Mouse (Mus musculus) neural tube, embryonic 15.5 days (tissue): ENCODE results near the gene Ripor1. TPM values are rescaled to one million over a fixed set of nuclear protein-coding genes. Genes with fewer than 3 reads are reported as not detected.
"Not testable (repeated sequence)": the region's sequence is repeated elsewhere in the genome, so short reads cannot be mapped to it uniquely, and the experiment has no call there.

ENCODE experiments used
- ATAC-seq: fragments of 200-750 bp; cut with Nextera tagmentation; 2 replicates; pipeline ENCODE4 v1.8.0; 2017; ENCODE audit warnings: mild to moderate bottlenecking, moderate TSS enrichment, moderate library complexity; ENCODE audit not compliant: low FRiP score
- H3K27ac ChIP-seq: fragments of 300-500 bp; sonication (generic); replicated peaks from 2 replicates; pipeline ENCODE4 v1.5.1; 2015; ENCODE audit warnings: mild to moderate bottlenecking, inconsistent platforms
- H3K27me3 ChIP-seq: fragments of 300-500 bp; sonication (generic); replicated peaks from 2 replicates; pipeline ENCODE4 v1.6.1; 2015; ENCODE audit warnings: inconsistent platforms
- H3K36me3 ChIP-seq: fragments of 300-500 bp; sonication (generic); 2 replicates; pipeline ENCODE4 v1.6.1; 2015; ENCODE audit warnings: inconsistent platforms
- H3K4me1 ChIP-seq: fragments of 300-500 bp; sonication (generic); 2 replicates; pipeline ENCODE4 v1.6.1; 2015; ENCODE audit warnings: inconsistent platforms
- H3K4me2 ChIP-seq: fragments of 300-500 bp; sonication (generic); 2 replicates; pipeline ENCODE4 v1.6.1; 2015; ENCODE audit warnings: inconsistent platforms, mild to moderate bottlenecking, moderate library complexity
- H3K4me3 ChIP-seq: fragments of 300-500 bp; sonication (generic); replicated peaks from 2 replicates; pipeline ENCODE4 v1.5.1; 2015; ENCODE audit warnings: mild to moderate bottlenecking, inconsistent platforms
- H3K9ac ChIP-seq: fragments of 300-500 bp; sonication (generic); replicated peaks from 2 replicates; pipeline ENCODE4 v1.6.1; 2015; ENCODE audit warnings: mild to moderate bottlenecking, inconsistent platforms
- H3K9me3 ChIP-seq: fragments of 300-500 bp; sonication (generic); replicated peaks from 2 replicates; pipeline ENCODE4 v1.6.1; 2016; ENCODE audit warnings: inconsistent platforms
- WGBS: fragments of 180-500 bp; shearing (Covaris S2); methylation state at CpG from one replicate; pipeline ENCODE4 v1.1.7; 2015; ENCODE audit warnings: mixed read lengths; 5-methylcytosine and 5-hydroxymethylcytosine counted together
- polyA plus RNA-seq: library from polyadenylated mRNA; unstranded; fragments of >200 nt; fragmentation: Nextera tagmentation; extraction: Ambion mirVana; gene quantifications from 2 replicates; pipeline ENCODE4 v1.2.1, GENCODE M21; 2015

Ripor1 gene
- polyA plus RNA-seq, 1 experiment from 2014 or later, result 34.0 TPM

DNA sequence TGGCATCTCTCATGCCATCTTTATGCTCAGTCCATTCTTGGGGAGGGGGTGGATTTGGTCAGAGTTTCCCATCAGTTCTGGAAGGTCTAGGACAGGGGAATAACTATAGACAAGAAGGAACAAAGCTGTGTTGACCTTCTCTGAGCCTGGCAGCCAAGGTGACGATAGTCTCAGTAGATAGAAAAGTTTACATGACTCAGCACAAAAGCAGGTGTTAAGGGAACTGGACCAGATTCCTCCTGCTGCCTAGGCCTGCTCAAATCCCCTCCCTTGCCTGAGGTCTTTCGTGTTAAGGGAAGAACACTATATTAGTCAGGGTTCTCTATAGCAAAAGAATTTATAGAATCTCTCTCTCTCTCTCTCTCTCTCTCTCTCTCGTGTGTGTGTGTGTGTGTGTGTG, 25.3 kb upstream of the Ripor1 start:
- Histone ChIP-seq H3K4me1 (no peaks in the 10 kb centered on the region), H3K36me3 (no peaks in the 10 kb centered on the region), H3K9me3 (no peaks in the 10 kb centered on the region), H3K9ac (no peak overlapping the region), H3K27ac (no peak overlapping the region), H3K27me3 (no peaks in the 10 kb centered on the region), H3K4me3 (no peak overlapping the region), H3K4me2 (no peak overlapping the region)
- ATAC-seq, result no peak
- WGBS, result 64% methylated on average over 3 of the region's 3 CpGs

DNA sequence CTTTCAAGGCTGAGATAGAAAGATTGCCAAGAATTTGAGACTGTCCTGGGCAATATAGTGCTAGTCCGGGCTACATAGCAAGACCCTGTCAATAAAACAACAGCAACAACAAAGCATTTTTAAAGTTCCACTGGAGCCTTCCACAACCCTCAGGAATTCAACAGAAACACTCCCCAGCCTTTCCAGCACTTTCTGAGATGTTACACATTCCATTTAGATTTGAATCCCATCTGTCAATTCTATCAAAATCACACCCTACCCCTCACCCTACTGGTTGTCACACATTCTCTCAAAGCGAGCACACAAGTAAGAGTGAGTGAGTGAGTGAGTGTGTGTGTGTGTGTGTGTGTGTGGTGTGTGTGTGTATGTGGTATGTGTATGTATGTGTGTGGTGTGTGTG, 12.6 kb upstream of the Ripor1 start:
- no peaks in the 10 kb centered on the region for H3K9me3 ChIP-seq

DNA sequence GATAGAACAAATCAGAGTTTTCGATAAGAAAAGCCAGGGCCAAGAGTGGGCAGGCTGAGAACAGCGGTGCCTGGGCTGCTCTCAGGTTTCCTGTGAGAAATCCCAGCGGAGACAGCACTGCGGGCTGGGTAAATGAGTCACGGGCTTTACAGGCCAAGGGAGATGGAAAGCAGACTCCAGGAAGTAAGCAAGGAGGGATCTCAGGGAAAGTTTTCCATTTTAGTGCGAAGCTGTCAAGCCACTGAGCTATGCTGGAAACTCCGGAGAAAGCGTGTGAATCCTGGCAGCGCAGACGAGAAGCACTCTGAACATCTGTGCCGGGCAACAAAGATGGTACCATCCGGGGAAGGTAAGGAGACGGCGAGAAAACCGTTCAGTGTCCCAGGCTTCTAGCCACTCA, 11.2 kb upstream of the Ripor1 start:
- Histone ChIP-seq H3K4me2 (peak overlapping the region; percentile 31), H3K27ac (no peak overlapping the region), H3K4me3 (no peak overlapping the region), H3K4me1 (peaks cover 10% of the 10 kb centered on the region; the same call in 1 of the 2 replicates), H3K27me3 (no peaks in the 10 kb centered on the region), H3K9ac (no peak overlapping the region), H3K36me3 (no peaks in the 10 kb centered on the region), H3K9me3 (no peaks in the 10 kb centered on the region)
- no peak for ATAC-seq
- WGBS, result 24% methylated on average over 15 of the region's 15 CpGs

More for the DNA sequence above, 12.6 kb upstream of the Ripor1 start:
- Histone ChIP-seq H3K36me3 (no peaks in the 10 kb centered on the region), H3K4me3 (no peak overlapping the region), H3K4me1 (peaks cover 10% of the 10 kb centered on the region; the same call in 1 of the 2 replicates), H3K9ac (no peak overlapping the region), H3K27ac (no peak overlapping the region), H3K4me2 (no peak overlapping the region), H3K27me3 (no peaks in the 10 kb centered on the region)
- no peak for ATAC-seq
- 88% methylated on average over 2 of the region's 2 CpGs for WGBS

DNA sequence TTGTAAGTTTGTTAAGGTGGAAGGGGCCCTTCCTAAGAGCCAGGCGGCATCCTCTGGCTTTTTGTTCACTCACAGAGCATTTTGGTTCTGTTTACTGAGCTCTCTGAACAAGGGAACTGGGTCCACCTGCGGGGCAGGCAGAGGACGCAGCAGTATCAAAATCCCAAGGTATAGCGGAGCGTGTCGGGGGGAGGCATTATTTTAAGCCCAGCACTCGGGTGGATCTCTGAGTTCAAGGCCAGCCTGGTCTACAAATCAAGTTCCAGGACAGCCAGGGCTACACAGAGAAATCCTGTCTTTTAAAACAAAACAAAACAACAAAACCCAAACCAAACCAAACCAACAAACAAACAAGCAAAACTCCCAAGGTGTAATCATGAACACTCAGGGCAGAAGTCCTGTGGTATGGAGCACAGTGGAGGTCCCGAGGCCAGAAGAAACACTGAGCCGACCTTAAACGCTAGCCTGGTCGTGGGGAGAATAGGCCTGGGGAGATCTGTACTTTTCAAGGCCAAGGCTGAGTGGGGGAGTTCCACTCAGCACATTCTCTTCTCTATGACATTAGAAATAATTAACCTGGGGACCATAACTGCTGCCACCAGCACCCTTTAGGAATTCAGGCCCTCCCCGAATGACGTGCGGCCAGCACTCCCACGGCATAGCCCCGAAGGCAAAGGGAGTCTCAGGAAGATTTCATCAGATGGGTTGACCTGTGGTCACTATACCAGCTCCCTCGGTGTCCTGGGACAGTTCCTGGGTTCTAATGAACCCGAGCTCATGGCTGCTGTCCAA, 10.4 kb upstream of the Ripor1 start:
- H3K4me2 ChIP-seq, result no peak overlapping the region
- ATAC-seq, result no peak
- H3K9me3 ChIP-seq, result no peaks in the 10 kb centered on the region
- no peaks in the 10 kb centered on the region for H3K36me3 ChIP-seq
- H3K27me3 ChIP-seq, result no peaks in the 10 kb centered on the region
- H3K4me3 ChIP-seq, result no peak overlapping the region
- no peak overlapping the region for H3K27ac ChIP-seq
- WGBS, result 81% methylated on average over 18 of the region's 18 CpGs
- peaks cover 10% of the 10 kb centered on the region; the same call in 1 of the 2 replicates for H3K4me1 ChIP-seq
- no peak overlapping the region for H3K9ac ChIP-seq

DNA sequence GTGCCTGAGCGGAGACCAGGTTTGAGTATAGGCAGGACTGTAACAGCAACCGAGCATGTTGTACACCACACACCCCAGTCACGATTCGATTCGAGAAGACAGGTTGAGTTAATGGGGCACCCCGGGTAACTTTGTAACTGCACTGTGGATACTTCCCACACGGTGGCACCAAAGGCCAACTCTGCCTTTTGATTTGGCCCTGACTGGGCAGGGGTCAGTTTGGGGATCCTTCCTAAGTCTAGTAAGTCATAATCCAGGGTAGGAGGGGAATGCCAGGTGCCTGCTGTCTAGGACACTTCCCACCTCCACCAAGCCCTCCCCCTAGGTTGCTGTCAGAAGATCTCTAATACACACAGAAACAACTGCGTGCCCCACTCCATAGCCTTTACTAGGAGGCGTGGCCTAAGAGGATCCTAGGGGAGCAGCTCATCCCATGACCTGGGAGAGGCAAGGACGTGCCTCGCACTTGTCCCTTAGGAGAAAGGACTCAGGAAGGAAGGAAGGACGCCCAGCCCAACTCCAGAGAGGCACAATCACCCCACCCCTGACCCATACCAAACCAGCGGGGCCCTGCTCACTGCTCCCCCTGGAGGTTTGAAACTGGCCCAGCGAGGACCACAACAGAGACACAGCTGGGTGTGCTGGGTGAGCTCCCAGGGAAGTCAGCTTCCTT, 8.6 kb upstream of the Ripor1 start:
- no peak overlapping the region for H3K9ac ChIP-seq
- H3K4me2 ChIP-seq, result peak overlapping the region; percentile 41
- WGBS, result 9% methylated on average over 14 of the region's 14 CpGs
- no peaks in the 10 kb centered on the region for H3K9me3 ChIP-seq
- no peak overlapping the region for H3K4me3 ChIP-seq
- no peak overlapping the region for H3K27ac ChIP-seq
- peaks cover 10% of the 10 kb centered on the region; the same call in 1 of the 2 replicates for H3K4me1 ChIP-seq
- no peak; the same call in 1 of the 2 replicates for ATAC-seq
- no peaks in the 10 kb centered on the region for H3K36me3 ChIP-seq
- H3K27me3 ChIP-seq, result no peaks in the 10 kb centered on the region

DNA sequence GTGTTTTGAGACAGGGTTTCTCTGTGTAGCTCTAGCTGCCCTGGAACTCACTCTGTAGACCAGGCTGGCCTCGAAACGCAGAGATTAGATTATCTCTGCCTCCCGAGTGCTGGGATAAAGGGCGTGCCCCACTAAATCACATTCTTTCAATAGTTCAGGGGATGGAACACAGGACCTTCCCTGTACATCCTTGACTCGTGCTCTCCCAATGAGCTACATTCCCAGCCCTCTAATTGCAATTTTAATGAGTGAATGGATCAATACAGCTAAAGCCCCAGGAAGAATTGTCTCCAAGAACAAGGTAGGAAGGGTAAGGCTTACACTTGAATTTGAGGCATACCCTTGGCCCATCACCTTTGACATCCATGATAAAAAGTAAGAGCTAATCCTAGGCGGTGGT, 6.3 kb upstream of the Ripor1 start:
- Histone ChIP-seq H3K4me3 (no peak overlapping the region), H3K27me3 (no peaks in the 10 kb centered on the region), H3K27ac (no peak overlapping the region), H3K9me3 (no peaks in the 10 kb centered on the region), H3K4me1 (peaks cover 8% of the 10 kb centered on the region; the same call in 1 of the 2 replicates), H3K36me3 (no peaks in the 10 kb centered on the region), H3K9ac (no peak overlapping the region), H3K4me2 (no peak overlapping the region)
- ATAC-seq, result no peak
- 83% methylated on average over 6 of the region's 6 CpGs for WGBS

DNA sequence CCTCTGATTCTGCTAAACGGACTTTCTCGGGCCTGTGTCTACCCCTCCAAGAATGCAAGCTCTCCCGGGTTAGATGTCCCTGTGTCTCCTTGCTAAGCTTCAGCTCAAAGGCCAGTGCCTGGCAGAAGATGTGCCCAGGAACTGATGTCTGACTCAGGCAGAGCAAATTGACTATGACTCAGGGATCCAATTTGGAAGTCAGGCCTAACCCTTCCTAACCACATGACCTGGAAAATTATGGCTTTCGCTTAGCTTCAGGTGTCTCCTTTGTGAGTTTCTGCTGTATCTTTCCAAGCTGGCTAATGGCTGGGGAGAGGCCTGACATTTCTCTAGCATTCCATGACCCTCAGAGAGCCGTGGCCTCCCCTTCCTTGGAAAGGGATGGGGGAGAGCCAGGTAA, 3.8 kb upstream of the Ripor1 start:
- Histone ChIP-seq H3K4me1 (peaks cover 15% of the 10 kb centered on the region), H3K4me2 (no peak overlapping the region), H3K4me3 (no peak overlapping the region), H3K27ac (no peak overlapping the region), H3K36me3 (no peaks in the 10 kb centered on the region), H3K27me3 (no peaks in the 10 kb centered on the region), H3K9ac (no peak overlapping the region), H3K9me3 (no peaks in the 10 kb centered on the region)
- no peak for ATAC-seq
- 78% methylated on average over 5 of the region's 5 CpGs for WGBS

DNA sequence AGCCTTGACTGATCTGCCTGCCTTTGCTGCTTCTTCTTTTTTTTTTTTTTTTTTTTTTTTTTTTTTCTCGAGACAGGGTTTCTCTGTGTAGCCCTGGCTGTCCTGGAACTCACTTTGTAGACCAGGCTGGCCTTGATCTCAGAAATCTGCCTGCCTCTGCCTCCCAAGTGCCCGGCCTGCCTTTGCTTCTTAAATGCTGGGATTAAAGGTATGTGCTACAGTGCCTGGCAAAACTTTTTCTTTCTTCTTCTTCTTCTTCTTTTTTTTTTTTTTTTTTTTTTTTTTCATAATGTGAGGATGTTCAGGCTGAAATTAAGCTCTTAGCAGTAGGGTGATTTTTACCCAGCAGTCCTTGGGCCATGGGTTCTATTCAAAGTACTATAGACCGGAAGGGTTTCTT, 2.5 kb upstream of the Ripor1 start:
- 87% methylated on average over 3 of the region's 3 CpGs for WGBS
- not testable (repeated sequence) for H3K4me3 ChIP-seq, ATAC-seq, H3K36me3 ChIP-seq, H3K27ac ChIP-seq, H3K9ac ChIP-seq, H3K4me2 ChIP-seq, H3K27me3 ChIP-seq, H3K9me3 ChIP-seq
- H3K4me1 ChIP-seq, result peaks cover 24% of the 10 kb centered on the region

DNA sequence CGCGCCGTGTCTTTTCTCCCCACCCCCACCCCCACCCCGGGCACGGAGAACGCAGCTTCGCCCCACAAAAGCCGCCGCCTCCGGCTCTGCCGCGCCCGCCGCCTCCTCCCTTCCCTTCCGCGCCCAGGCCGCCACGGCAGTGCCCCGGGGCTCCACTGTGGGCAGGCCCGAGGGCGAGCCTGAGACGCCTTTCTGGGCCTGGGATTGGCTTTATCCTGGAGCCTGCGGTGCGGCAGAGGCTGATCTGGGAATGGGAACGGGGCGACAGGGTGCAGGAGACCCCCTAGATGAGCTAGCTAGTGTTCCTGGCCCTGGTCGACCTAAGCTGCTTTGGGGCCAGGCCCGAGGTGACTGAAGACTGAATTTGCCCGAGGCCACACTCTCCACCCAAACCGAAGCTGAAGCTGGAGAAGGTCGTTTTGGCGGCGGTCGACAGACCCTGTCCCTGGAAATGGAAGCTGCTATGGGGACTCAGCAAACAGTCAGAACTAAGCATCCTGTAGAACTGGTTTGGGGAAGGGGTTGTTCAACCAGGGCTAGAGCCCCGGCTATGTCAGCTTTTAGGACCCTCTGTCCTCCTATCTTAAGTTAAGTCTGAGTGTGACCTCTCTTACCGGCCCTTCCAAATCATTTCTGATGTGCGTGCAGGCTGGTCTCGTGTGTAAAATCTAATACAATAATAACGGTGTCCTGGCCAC, 585 bp downstream of the Ripor1 start:
- ATAC-seq, result peak; percentile 64
- H3K4me2 ChIP-seq, result peak overlapping the region; percentile 87
- under 1% methylated on average over 29 of the region's 39 CpGs for WGBS
- peaks cover 33% of the 10 kb centered on the region for H3K4me1 ChIP-seq
- peak overlapping the region; percentile 67 for H3K4me3 ChIP-seq
- H3K27ac ChIP-seq, result peak overlapping the region; percentile 91
- H3K9me3 ChIP-seq, result no peaks in the 10 kb centered on the region
- H3K36me3 ChIP-seq, result no peaks in the 10 kb centered on the region
- peak overlapping the region; percentile 88 for H3K9ac ChIP-seq
- H3K27me3 ChIP-seq, result no peaks in the 10 kb centered on the region; the same call in 1 of the 2 replicates

DNA sequence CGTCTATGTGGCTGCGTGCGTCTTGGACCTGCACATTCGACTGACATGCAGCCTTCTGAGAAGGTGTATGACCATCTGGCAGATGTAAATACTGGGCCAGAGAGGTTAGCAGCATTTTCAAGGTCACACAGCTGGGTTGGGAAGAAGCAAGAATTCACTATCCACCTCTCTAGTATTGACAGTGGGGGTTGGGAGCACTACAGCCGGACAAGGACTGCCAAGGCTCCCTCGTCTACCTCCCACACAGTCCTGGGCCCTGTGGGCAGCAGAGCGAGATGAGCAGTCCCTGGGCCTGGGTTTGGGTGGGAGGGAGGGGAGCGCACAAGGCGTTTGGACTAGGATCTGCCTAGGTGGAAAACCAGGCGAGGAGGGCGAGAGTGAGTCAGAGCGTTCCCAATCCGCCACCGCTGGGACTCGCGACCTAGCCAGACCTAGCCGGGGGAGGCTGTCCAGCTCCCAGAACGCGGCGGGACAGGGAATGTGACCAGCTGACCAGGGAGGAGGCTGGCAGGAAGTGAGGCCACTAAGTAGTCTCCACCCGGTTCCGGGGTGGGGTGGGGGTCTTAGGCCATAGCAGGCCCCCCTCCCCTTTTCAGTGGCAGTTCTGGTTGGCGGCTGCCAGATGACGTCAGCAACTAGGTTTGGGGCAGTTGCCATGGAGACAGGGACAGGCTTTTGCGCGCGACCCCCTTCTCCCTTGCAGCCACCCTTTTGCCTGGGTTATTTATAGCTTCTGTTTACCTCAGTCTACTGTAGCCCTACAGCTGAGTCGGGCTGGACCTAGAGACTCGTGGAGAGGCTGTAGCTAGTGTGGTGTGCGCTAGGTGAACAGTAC, 1.4 kb downstream of the Ripor1 start:
- peaks cover 2% of the 10 kb centered on the region; the same call in 1 of the 2 replicates for H3K27me3 ChIP-seq
- no peaks in the 10 kb centered on the region for H3K9me3 ChIP-seq
- 1% methylated on average over 30 of the region's 30 CpGs for WGBS
- H3K9ac ChIP-seq, result peak overlapping the region; percentile 88
- H3K36me3 ChIP-seq, result no peaks in the 10 kb centered on the region
- peak; percentile 70 for ATAC-seq
- H3K4me3 ChIP-seq, result peak overlapping the region; percentile 67
- H3K27ac ChIP-seq, result peak overlapping the region; percentile 91
- H3K4me1 ChIP-seq, result peaks cover 33% of the 10 kb centered on the region
- peak overlapping the region; percentile 87 for H3K4me2 ChIP-seq

DNA sequence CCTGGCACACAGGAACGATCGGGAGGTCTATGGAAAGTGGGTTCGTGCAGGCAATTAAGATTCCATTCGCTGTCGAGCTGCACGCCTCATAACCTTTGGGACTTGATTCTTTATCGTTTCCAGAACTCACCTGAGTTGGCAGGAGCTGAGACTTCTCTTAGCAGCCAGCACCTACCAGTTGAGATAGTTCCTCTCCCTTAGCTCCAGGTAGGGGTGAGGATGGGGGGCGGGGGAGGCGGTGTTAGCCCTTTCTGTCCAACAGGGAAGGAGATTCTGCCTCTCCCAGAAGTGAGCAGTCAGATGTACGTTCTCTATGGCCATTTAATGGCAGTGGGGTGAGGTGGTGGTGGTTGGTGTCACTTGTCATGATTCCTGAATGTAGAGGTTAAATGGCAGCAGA, 2.0 kb downstream of the Ripor1 start:
- Histone ChIP-seq H3K4me2 (peak overlapping the region; percentile 87), H3K9ac (peak overlapping the region; percentile 88), H3K27me3 (peaks cover 9% of the 10 kb centered on the region), H3K4me1 (peaks cover 33% of the 10 kb centered on the region), H3K4me3 (peak overlapping the region; percentile 67), H3K36me3 (no peaks in the 10 kb centered on the region), H3K9me3 (no peaks in the 10 kb centered on the region), H3K27ac (peak overlapping the region; percentile 91)
- no peak for ATAC-seq
- WGBS, result 4% methylated on average over 10 of the region's 10 CpGs
